Mouse (Mus musculus): ENCODE results near the gene Commd7. TPM values are rescaled to one million over a fixed set of nuclear protein-coding genes. Genes with fewer than 3 reads are reported as not detected.

Gene Commd7
- polyA plus RNA-seq, 1 experiment from 2014 or later = 67.3 TPM

DNA sequence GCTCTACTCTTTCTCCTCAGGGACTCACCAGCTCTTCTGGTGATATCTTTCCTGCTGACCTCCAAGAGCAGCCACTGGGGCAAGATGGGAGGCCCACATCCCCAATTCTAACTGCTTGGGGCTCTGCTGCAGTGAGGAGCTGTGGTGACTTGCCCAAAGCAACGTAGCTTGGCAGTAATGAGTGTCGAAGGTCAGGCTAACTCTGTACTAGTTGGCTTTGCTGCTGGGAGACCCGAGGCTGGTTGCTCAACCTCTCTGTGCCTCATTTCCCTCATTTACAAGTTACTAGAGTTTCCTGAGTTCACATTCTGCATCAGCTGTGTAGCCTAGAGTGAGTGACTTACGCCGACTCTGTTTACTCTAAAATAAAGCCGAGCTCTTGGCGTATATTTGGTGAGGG lies 51.2 kb downstream of the Commd7 start:
- Histone ChIP-seq H3K27ac (no peak overlapping the region), H3K27me3 (peaks cover 3% of the 10 kb centered on the region; the same call in 1 of the 2 replicates), H3K9ac (no peak overlapping the region), H3K36me3 (replicated peaks) (no peaks in the 10 kb centered on the region), H3K9me3 (no peaks in the 10 kb centered on the region), H3K4me2 (no peak overlapping the region), H3K4me3 (replicated peaks) (no peak overlapping the region), H3K4me1 (peaks cover 18% of the 10 kb centered on the region)
- 88% methylated on average over 7 of the region's 7 CpGs for WGBS
- ATAC-seq (ENCODE audit: low FRiP score) = no peak

DNA sequence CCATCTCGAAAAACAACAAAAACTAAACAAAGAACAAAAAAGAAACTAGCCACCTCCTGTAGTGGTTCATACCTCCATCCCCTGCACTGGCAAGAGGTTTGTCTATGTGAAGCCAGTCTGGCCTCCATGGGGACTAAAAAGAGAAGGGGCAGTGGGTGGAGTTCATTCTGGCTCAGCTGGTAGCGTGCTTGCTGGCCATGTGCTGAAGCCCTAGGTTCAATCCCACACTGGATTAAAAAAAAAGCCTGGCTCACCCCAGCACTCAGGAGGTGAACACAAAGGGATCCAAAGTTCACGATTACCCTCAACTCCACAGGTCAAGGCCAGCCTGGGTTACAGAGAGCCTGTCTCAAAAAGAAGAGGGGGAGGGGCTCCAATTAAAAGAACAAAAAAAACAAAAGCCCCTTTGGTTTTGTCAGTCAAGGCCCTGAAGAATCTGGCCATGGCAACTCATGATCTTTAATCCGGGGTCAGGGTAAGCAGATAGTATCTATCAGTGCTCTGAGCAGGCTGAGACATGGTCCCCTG lies 52.1 kb downstream of the Commd7 start:
- ATAC-seq (ENCODE audit: low FRiP score) = no peak
- H3K4me3 ChIP-seq (replicated peaks) = no peak overlapping the region
- H3K9me3 ChIP-seq = no peaks in the 10 kb centered on the region
- H3K4me1 ChIP-seq = peaks cover 16% of the 10 kb centered on the region
- 39% methylated on average over 4 of the region's 4 CpGs for WGBS
- H3K27ac ChIP-seq = no peak overlapping the region
- H3K9ac ChIP-seq = no peak overlapping the region
- no peaks in the 10 kb centered on the region for H3K27me3 ChIP-seq
- H3K36me3 ChIP-seq (replicated peaks) = no peaks in the 10 kb centered on the region
- H3K4me2 ChIP-seq = no peak overlapping the region

GRCm38 (mm10) chr2:153580042-153580441 lies 52.5 kb downstream of the Commd7 start:
- no peak for ATAC-seq (ENCODE audit: low FRiP score)
- no peak overlapping the region for H3K27ac ChIP-seq

GRCm38 (mm10) chr2:153577122-153577521 lies 55.5 kb downstream of the Commd7 start:
- Histone ChIP-seq H3K4me1 (peaks cover 9% of the 10 kb centered on the region), H3K9me3 (no peaks in the 10 kb centered on the region), H3K36me3 (replicated peaks) (no peaks in the 10 kb centered on the region), H3K27ac (no peak overlapping the region), H3K4me2 (no peak overlapping the region), H3K9ac (no peak overlapping the region), H3K27me3 (no peaks in the 10 kb centered on the region), H3K4me3 (replicated peaks) (no peak overlapping the region)
- no peak for ATAC-seq (ENCODE audit: low FRiP score)
- WGBS = 59% methylated on average over 4 of the region's 4 CpGs

More at GRCm38 (mm10) chr2:153580042-153580441, 52.5 kb downstream of the Commd7 start:
- H3K9me3 ChIP-seq = no peaks in the 10 kb centered on the region
- H3K4me2 ChIP-seq = no peak overlapping the region
- no peak overlapping the region for H3K4me3 ChIP-seq (replicated peaks)
- H3K27me3 ChIP-seq = no peaks in the 10 kb centered on the region
- H3K9ac ChIP-seq = no peak overlapping the region
- WGBS = 83% methylated on average over 3 of the region's 3 CpGs
- no peaks in the 10 kb centered on the region for H3K36me3 ChIP-seq (replicated peaks)
- peaks cover 16% of the 10 kb centered on the region for H3K4me1 ChIP-seq

DNA sequence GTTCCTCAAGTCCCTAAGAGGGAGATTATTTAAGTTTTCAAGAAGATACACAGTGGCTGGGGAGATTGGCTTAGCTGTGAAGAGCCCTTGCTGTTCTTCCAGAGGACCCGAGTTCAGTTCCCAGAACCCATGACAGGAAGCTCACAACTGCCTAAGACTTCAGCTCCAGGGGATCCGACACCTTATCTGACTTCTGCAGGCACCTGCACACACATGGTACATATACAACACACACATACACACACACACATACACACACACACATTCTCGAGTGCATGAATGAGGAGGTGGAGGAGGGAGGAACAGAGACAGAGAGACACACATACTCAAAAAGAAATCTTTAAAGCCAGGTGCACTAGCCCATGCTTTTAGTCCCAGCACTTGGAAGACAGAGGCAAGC lies 56.4 kb downstream of the Commd7 start:
- peaks cover 9% of the 10 kb centered on the region for H3K4me1 ChIP-seq
- H3K27ac ChIP-seq = no peak overlapping the region
- H3K27me3 ChIP-seq = no peaks in the 10 kb centered on the region
- H3K36me3 ChIP-seq (replicated peaks) = no peaks in the 10 kb centered on the region
- H3K9me3 ChIP-seq = no peaks in the 10 kb centered on the region
- H3K4me2 ChIP-seq = no peak overlapping the region
- no peak overlapping the region for H3K4me3 ChIP-seq (replicated peaks)
- no peak overlapping the region for H3K9ac ChIP-seq
- 84% methylated on average over 3 of the region's 3 CpGs for WGBS
- no peak for ATAC-seq (ENCODE audit: low FRiP score)

DNA sequence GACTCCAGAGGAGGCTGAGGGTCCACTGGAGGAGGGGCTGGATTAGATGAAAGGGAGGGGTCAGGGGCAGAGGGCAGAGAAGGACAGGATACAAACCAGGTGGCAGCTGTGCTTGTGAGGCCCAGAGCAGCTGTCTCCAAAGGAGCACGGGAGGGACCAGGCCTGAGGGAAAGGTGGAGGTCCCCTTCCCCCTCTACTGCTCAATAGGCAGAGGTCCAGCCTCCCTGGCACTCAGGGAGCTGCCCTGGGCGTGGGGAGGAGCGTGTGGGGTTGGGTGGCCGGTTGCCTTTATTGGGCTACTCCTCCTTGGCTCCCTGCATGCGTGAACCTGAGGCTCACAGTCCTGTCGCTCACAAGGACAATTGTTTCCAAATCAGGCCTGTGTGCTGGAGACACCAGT lies 57.0 kb downstream of the Commd7 start:
- peaks cover 6% of the 10 kb centered on the region for H3K4me1 ChIP-seq
- no peaks in the 10 kb centered on the region for H3K27me3 ChIP-seq
- 53% methylated on average over 6 of the region's 6 CpGs for WGBS
- no peak overlapping the region for H3K4me3 ChIP-seq (replicated peaks)
- no peaks in the 10 kb centered on the region for H3K9me3 ChIP-seq
- no peaks in the 10 kb centered on the region for H3K36me3 ChIP-seq (replicated peaks)
- no peak overlapping the region for H3K27ac ChIP-seq
- no peak overlapping the region for H3K9ac ChIP-seq
- H3K4me2 ChIP-seq = no peak overlapping the region
- ATAC-seq (ENCODE audit: low FRiP score) = no peak

- Histone ChIP-seq H3K9me3 (no peaks in the 10 kb centered on the region), H3K4me2 (no peak overlapping the region), H3K27ac (no peak overlapping the region), H3K4me3 (replicated peaks) (no peak overlapping the region), H3K4me1 (peaks cover 4% of the 10 kb centered on the region), H3K36me3 (replicated peaks) (no peaks in the 10 kb centered on the region), H3K27me3 (no peaks in the 10 kb centered on the region), H3K9ac (no peak overlapping the region)
- whole genome bisulfite sequencing = 87% methylated on average over 9 of the region's 9 CpGs
- ATAC-seq (ENCODE audit: low FRiP score) = no peak
Measured at GRCm38 (mm10) chr2:153573101-153573500, 59.5 kb downstream of the Commd7 start.

DNA sequence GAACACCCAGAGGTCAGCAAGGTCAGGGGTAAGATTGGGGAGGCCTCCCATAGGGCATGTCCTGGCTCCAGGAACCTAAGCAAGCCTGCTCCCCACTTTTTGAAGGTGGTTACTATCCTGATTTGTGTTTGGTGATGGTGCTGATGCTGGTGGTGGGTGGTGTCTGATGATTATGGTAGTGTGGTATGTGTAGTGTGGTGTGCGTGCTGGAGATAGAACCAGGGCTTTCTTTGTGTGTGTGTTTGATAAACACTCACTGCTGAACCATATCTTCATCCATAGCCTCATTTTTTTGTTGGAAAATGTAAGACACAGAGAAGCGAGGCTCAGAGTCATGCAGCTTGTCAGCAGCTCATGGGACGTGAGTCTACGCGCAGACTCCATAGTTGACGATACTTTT lies 64.0 kb downstream of the Commd7 start:
- Histone ChIP-seq H3K4me3 (replicated peaks) (no peak overlapping the region), H3K9ac (no peak overlapping the region), H3K27ac (no peak overlapping the region), H3K27me3 (no peaks in the 10 kb centered on the region), H3K4me2 (no peak overlapping the region), H3K36me3 (replicated peaks) (no peaks in the 10 kb centered on the region), H3K9me3 (no peaks in the 10 kb centered on the region), H3K4me1 (no peaks in the 10 kb centered on the region)
- WGBS = 92% methylated on average over 6 of the region's 6 CpGs
- ATAC-seq (ENCODE audit: low FRiP score) = no peak

- ATAC-seq (ENCODE audit: low FRiP score) = no peak
- no peaks in the 10 kb centered on the region for H3K36me3 ChIP-seq (replicated peaks)
- no peaks in the 10 kb centered on the region for H3K4me1 ChIP-seq
- no peak overlapping the region for H3K9ac ChIP-seq
- H3K4me3 ChIP-seq (replicated peaks) = no peak overlapping the region
- WGBS = 88% methylated on average over 4 of the region's 4 CpGs
- H3K9me3 ChIP-seq = no peaks in the 10 kb centered on the region
- no peak overlapping the region for H3K4me2 ChIP-seq
- H3K27ac ChIP-seq = no peak overlapping the region
- no peaks in the 10 kb centered on the region for H3K27me3 ChIP-seq
Measured at GRCm38 (mm10) chr2:153568013-153568412, 64.6 kb downstream of the Commd7 start.

Other genes with a start within 250 kb of the Commd7 start
- not detected in 2 replicates for gene 4930404H24Rik, start 140.0 kb downstream of the Commd7 start, polyA plus RNA-seq (2016; fragmentation: Nextera tagmentation; extraction: Ambion mirVana)
- gene Nol4l, start 102.8 kb downstream of the Commd7 start, polyA plus RNA-seq (2016; fragmentation: Nextera tagmentation; extraction: Ambion mirVana) = 31.4 and 34.5 TPM in 2 replicates
- 9.2 and 10.7 TPM in 2 replicates for gene Dnmt3b, start 16.7 kb upstream of the Commd7 start, polyA plus RNA-seq (2016; fragmentation: Nextera tagmentation; extraction: Ambion mirVana)
- gene Dnmt3c, start 63.9 kb upstream of the Commd7 start, polyA plus RNA-seq (2016; fragmentation: Nextera tagmentation; extraction: Ambion mirVana) = 0.10 TPM in 1 of 2 replicates, not detected in the other
- 385 and 409 TPM in 2 replicates for gene Mapre1, start 108.5 kb upstream of the Commd7 start, polyA plus RNA-seq (2016; fragmentation: Nextera tagmentation; extraction: Ambion mirVana)
- gene Efcab8, start 147.2 kb upstream of the Commd7 start, polyA plus RNA-seq (2016; fragmentation: Nextera tagmentation; extraction: Ambion mirVana) = not detected in 2 replicates
- gene Sun5, start 238.3 kb upstream of the Commd7 start, polyA plus RNA-seq (2016; fragmentation: Nextera tagmentation; extraction: Ambion mirVana) = not detected in 2 replicates
- not detected in 2 replicates for gene Bpifb2, start 242.3 kb upstream of the Commd7 start, polyA plus RNA-seq (2016; fragmentation: Nextera tagmentation; extraction: Ambion mirVana)